Mouse (Mus musculus) lung, postnatal 0 days (tissue): ENCODE results near the gene Sox8.

Experiments used
- CTCF ChIP-seq: IDR thresholded peaks from 2 replicates; pipeline ENCODE4 v1.5.1; 2016; ENCODE audit warnings: antibody characterized with exemption, mild to moderate bottlenecking
- EP300 ChIP-seq: IDR thresholded peaks from 2 replicates; pipeline ENCODE4 v1.6.1; 2016; ENCODE audit warnings: antibody characterized with exemption, mild to moderate bottlenecking, control low read depth

DNA sequence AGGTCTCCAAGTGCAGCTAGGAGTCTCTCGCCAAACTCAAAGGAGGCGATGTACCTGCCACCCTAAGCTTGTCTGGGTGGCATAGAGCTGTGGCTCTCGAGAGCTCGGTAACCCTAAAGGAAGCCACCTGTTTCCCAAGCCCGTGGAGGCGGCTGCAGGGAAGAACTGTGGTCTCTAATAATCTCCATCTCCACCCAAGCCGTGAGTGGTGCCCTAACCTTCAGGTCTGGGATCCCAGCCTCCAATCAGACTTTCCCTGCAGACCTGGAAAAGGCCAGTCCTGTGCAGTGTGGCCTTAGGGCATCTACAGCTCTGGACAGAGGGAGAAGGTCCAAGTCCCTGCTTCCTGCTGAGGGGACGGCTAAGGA lies 951 bp upstream of the Sox8 start:
- TF ChIP-seq CTCF (no peak), EP300 (no peak)
